Mouse (Mus musculus) lung, embryonic 16.5 days (tissue): ENCODE data around the gene Pak7. TPM values are rescaled to one million over a fixed set of nuclear protein-coding genes. Genes with fewer than 3 reads are reported as not detected.
"Not testable (repeated sequence)": the region's sequence is repeated elsewhere in the genome, so short reads cannot be mapped to it uniquely, and the experiment has no call there.

Experiments
- ATAC-seq: fragments of 200-750 bp; cut with Nextera tagmentation; 2 replicates; pipeline ENCODE4 v1.8.0; 2017; ENCODE audit warnings: low read depth, mild to moderate bottlenecking, moderate library complexity
- H3K27ac ChIP-seq: fragments of 300-500 bp; sonication (generic); 2 replicates; pipeline ENCODE4 v1.5.1; 2014; ENCODE audit warnings: mild to moderate bottlenecking, control low read depth, low read length
- H3K27me3 ChIP-seq: fragments of 300-500 bp; sonication (generic); 2 replicates; pipeline ENCODE4 v1.6.1; 2014; ENCODE audit warnings: low read depth, low read length, mixed read lengths; ENCODE audit not compliant: control insufficient read depth, insufficient read depth
- H3K36me3 ChIP-seq: fragments of 300-500 bp; sonication (generic); 2 replicates; pipeline ENCODE4 v1.6.1; 2014; ENCODE audit warnings: low read length; ENCODE audit not compliant: control insufficient read depth, insufficient read depth
- H3K4me1 ChIP-seq: fragments of 300-500 bp; sonication (generic); replicated peaks from 2 replicates; pipeline ENCODE4 v1.6.1; 2014; ENCODE audit warnings: low read length, mixed read lengths; ENCODE audit not compliant: control insufficient read depth, insufficient read depth
- H3K4me2 ChIP-seq: fragments of 300-500 bp; sonication (generic); 2 replicates; pipeline ENCODE4 v1.6.1; 2014; ENCODE audit warnings: low read depth, low read length, control low read depth
- H3K4me3 ChIP-seq: fragments of 300-500 bp; sonication (generic); 2 replicates; pipeline ENCODE4 v1.5.1; 2014; ENCODE audit warnings: mild to moderate bottlenecking, low read length, control low read depth
- H3K9ac ChIP-seq: fragments of 300-500 bp; sonication (generic); 2 replicates; pipeline ENCODE4 v1.6.1; 2014; ENCODE audit warnings: low read length, control low read depth
- H3K9me3 ChIP-seq: fragments of 300-500 bp; sonication (generic); 2 replicates; pipeline ENCODE4 v1.6.1; 2016; ENCODE audit warnings: low read length; ENCODE audit not compliant: control insufficient read depth
- WGBS: fragments of 180-500 bp; shearing (Covaris S2); extraction: QIAGEN DNeasy Blood & Tissue Kit; methylation state at CpG from one replicate; pipeline ENCODE4 v1.1.7; 2014; 5-methylcytosine and 5-hydroxymethylcytosine counted together
- polyA plus RNA-seq: library from polyadenylated mRNA; unstranded; fragments of >200 nt; fragmentation: Nextera tagmentation; extraction: Ambion mirVana; gene quantifications from 2 replicates; pipeline ENCODE4 v1.2.1, GENCODE M21; 2015

The Pak7 gene
- polyA plus RNA-seq, 1 experiment from 2014 or later: 0.34 TPM

- WGBS: 79% methylated on average over 4 of the region's 4 CpGs
- not testable (repeated sequence) for H3K27me3 ChIP-seq, ATAC-seq, H3K4me2 ChIP-seq, H3K27ac ChIP-seq, H3K4me3 ChIP-seq, H3K36me3 ChIP-seq, H3K9ac ChIP-seq, H3K9me3 ChIP-seq, H3K4me1 ChIP-seq
These were observed 145.8 kb downstream of the Pak7 start for GRCm38 (mm10) chr2:136241960-136242359.

- H3K36me3 ChIP-seq: no peaks in the 10 kb centered on the region
- no peak overlapping the region for H3K9ac ChIP-seq
- no peak overlapping the region for H3K4me3 ChIP-seq
- no peak overlapping the region for H3K4me2 ChIP-seq
- no peaks in the 10 kb centered on the region for H3K27me3 ChIP-seq
- no peak overlapping the region for H3K27ac ChIP-seq
- 88% methylated on average over 8 of the region's 8 CpGs for WGBS
- no peaks in the 10 kb centered on the region for H3K4me1 ChIP-seq
- ATAC-seq: no peak
- no peaks in the 10 kb centered on the region for H3K9me3 ChIP-seq
These were observed 156.5 kb downstream of the Pak7 start for GRCm38 (mm10) chr2:136231228-136231627.

GRCm38 (mm10) chr2:136204034-136204433, 183.7 kb downstream of the Pak7 start:
- Histone ChIP-seq H3K4me3 (no peak overlapping the region), H3K36me3 (no peaks in the 10 kb centered on the region), H3K9ac (no peak overlapping the region), H3K4me2 (no peak overlapping the region), H3K9me3 (no peaks in the 10 kb centered on the region), H3K4me1 (no peaks in the 10 kb centered on the region), H3K27me3 (no peaks in the 10 kb centered on the region), H3K27ac (no peak overlapping the region)
- WGBS: 69% methylated on average over 4 of the region's 4 CpGs
- no peak for ATAC-seq

- no peak for ATAC-seq
- no peak overlapping the region for H3K9ac ChIP-seq
- no peak overlapping the region for H3K4me2 ChIP-seq
- no peaks in the 10 kb centered on the region for H3K4me1 ChIP-seq
- WGBS: 80% methylated on average over 3 of the region's 3 CpGs
- no peak overlapping the region for H3K27ac ChIP-seq
- H3K27me3 ChIP-seq: no peaks in the 10 kb centered on the region
- no peak overlapping the region for H3K4me3 ChIP-seq
- no peaks in the 10 kb centered on the region for H3K36me3 ChIP-seq
- no peaks in the 10 kb centered on the region for H3K9me3 ChIP-seq
These were observed 212.7 kb downstream of the Pak7 start for GRCm38 (mm10) chr2:136175030-136175429.

GRCm38 (mm10) chr2:136150752-136151151, 237.0 kb downstream of the Pak7 start:
- H3K9me3 ChIP-seq: no peaks in the 10 kb centered on the region
- H3K36me3 ChIP-seq: no peaks in the 10 kb centered on the region
- H3K4me1 ChIP-seq: no peaks in the 10 kb centered on the region
- no peak overlapping the region for H3K9ac ChIP-seq
- H3K27ac ChIP-seq: no peak overlapping the region
- no peak for ATAC-seq
- 76% methylated on average over 7 of the region's 7 CpGs for WGBS
- H3K4me2 ChIP-seq: no peak overlapping the region
- no peaks in the 10 kb centered on the region for H3K27me3 ChIP-seq
- H3K4me3 ChIP-seq: no peak overlapping the region

GRCm38 (mm10) chr2:136149530-136149929, 238.2 kb downstream of the Pak7 start:
- H3K4me3 ChIP-seq: no peak overlapping the region
- no peak overlapping the region for H3K4me2 ChIP-seq
- H3K9me3 ChIP-seq: no peaks in the 10 kb centered on the region
- no peaks in the 10 kb centered on the region for H3K4me1 ChIP-seq
- ATAC-seq: no peak
- no peaks in the 10 kb centered on the region for H3K36me3 ChIP-seq
- H3K27me3 ChIP-seq: no peaks in the 10 kb centered on the region
- no peak overlapping the region for H3K27ac ChIP-seq
- WGBS: 27% methylated on average over 4 of the region's 4 CpGs
- no peak overlapping the region for H3K9ac ChIP-seq

- ATAC-seq: peak; percentile 68
- WGBS: 2% methylated on average over 6 of the region's 6 CpGs
- Histone ChIP-seq H3K4me1 (no peaks in the 10 kb centered on the region), H3K9ac (no peak overlapping the region), H3K9me3 (no peaks in the 10 kb centered on the region), H3K27ac (no peak overlapping the region), H3K36me3 (no peaks in the 10 kb centered on the region), H3K4me3 (no peak overlapping the region), H3K4me2 (no peak overlapping the region), H3K27me3 (no peaks in the 10 kb centered on the region)
These were observed 238.8 kb downstream of the Pak7 start for GRCm38 (mm10) chr2:136148999-136149398.

- Histone ChIP-seq H3K9ac (no peak overlapping the region), H3K9me3 (no peaks in the 10 kb centered on the region), H3K4me2 (no peak overlapping the region), H3K36me3 (no peaks in the 10 kb centered on the region), H3K27ac (no peak overlapping the region), H3K4me3 (no peak overlapping the region), H3K4me1 (no peaks in the 10 kb centered on the region), H3K27me3 (no peaks in the 10 kb centered on the region)
- no peak for ATAC-seq
- 42% methylated on average over 2 of the region's 2 CpGs for WGBS
These were observed 247.0 kb downstream of the Pak7 start for GRCm38 (mm10) chr2:136140807-136141206.

GRCm38 (mm10) chr2:136139159-136140069, 248.4 kb downstream of the Pak7 start:
- Histone ChIP-seq H3K4me3 (no peak overlapping the region), H3K4me2 (no peak overlapping the region), H3K36me3 (no peaks in the 10 kb centered on the region), H3K9me3 (no peaks in the 10 kb centered on the region), H3K9ac (no peak overlapping the region), H3K27ac (no peak overlapping the region), H3K4me1 (no peaks in the 10 kb centered on the region), H3K27me3 (no peaks in the 10 kb centered on the region)
- ATAC-seq: no peak
- 49% methylated on average over 4 of the region's 4 CpGs for WGBS
